Mouse (Mus musculus) megakaryocyte, embryonic 14.5 days (primary cell): ENCODE data around the gene Spem1.

Experiments
- FLI1 ChIP-seq: IDR thresholded peaks from 2 replicates; pipeline ENCODE4 v1.6.1; 2012; ENCODE audit warnings: low read length, inconsistent platforms, mixed read lengths
- GATA1 ChIP-seq: IDR thresholded peaks from 3 replicates; pipeline ENCODE4 v1.6.1; 2012; ENCODE audit warnings: mixed read lengths, low read length, inconsistent platforms, borderline replicate concordance

- TF ChIP-seq GATA1 (no peak), FLI1 (no peak)
Observed at GRCm38 (mm10) chr11:69858113-69858998, 36.4 kb upstream of the Spem1 start, which contains the start of gene Tnk1.
